Mouse (Mus musculus): ENCODE data around the gene Tfpi. TPM values are rescaled to one million over a fixed set of nuclear protein-coding genes. Genes with fewer than 3 reads are reported as not detected.
"Not testable (repeated sequence)": the region's sequence is repeated elsewhere in the genome, so short reads cannot be mapped to it uniquely, and the experiment has no call there.

The Tfpi gene
- polyA plus RNA-seq, 1 experiment from 2014 or later = 14.3 TPM

DNA sequence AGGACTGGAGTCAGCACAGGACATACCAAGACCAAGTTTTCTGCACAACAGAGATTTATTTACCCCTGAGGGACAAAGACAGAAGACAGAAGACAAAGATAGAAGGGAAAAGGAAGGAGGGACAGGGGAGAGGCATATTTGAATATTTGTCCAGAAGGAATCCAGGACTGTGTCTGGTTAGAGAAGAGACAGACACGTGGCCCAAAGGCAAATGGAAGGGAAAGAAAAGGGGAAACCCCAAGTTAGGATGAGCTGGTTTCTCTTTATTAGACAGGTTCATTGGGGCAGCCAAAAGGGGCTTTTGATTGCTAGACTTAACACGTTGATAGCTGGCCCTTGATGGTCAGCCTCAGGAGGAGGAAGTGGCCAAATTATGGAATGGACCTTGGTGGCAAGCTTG is 34.9 kb upstream of the Tfpi start:
- Histone ChIP-seq H3K27me3 (replicated peaks; ENCODE audit: control insufficient read depth, insufficient read depth, low read length) (no peaks in the 10 kb centered on the region), H3K27ac (ENCODE audit: low read depth, low read length) (no peak overlapping the region), H3K9ac (ENCODE audit: low read length) (no peak overlapping the region), H3K4me1 (ENCODE audit: control insufficient read depth, insufficient read depth, low read length) (no peaks in the 10 kb centered on the region), H3K4me3 (ENCODE audit: low read depth, low read length) (no peak overlapping the region), H3K4me2 (ENCODE audit: low read length) (no peak overlapping the region), H3K36me3 (ENCODE audit: control insufficient read depth, insufficient read depth, low read length) (no peaks in the 10 kb centered on the region), H3K9me3 (replicated peaks; ENCODE audit: control insufficient read depth, low read length) (no peaks in the 10 kb centered on the region)
- no peak for ATAC-seq
- no peak for DNase-seq (ENCODE audit: low spot score)
- 82% methylated on average over 2 of the region's 2 CpGs for WGBS

DNA sequence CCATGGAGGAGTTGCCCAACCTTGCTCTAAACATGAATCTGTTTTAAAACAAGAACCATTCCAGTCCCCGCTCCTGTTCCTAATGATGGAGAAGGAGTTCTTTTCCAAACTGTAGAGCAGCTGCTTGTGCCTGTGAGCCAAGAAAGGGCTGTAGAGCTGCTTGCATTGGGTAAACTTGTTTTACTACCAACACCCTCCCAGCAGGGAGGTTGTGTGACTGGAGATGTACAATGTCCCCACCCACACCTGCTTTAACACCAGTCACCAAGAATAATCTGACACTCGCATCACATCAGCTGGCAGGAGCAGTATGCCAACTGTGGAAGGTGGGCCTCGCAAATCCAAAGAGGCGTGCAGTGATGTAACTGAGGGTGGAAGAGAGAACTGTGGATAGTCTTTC is 34.5 kb upstream of the Tfpi start:
- H3K9ac ChIP-seq (ENCODE audit: low read length) = no peak overlapping the region
- H3K36me3 ChIP-seq (ENCODE audit: control insufficient read depth, insufficient read depth, low read length) = no peaks in the 10 kb centered on the region
- 95% methylated on average over 4 of the region's 4 CpGs for WGBS
- H3K27ac ChIP-seq (ENCODE audit: low read depth, low read length) = no peak overlapping the region
- ATAC-seq (no peak), DNase-seq (ENCODE audit: low spot score) (no peak)
- no peaks in the 10 kb centered on the region for H3K27me3 ChIP-seq (replicated peaks; ENCODE audit: control insufficient read depth, insufficient read depth, low read length)
- H3K4me2 ChIP-seq (ENCODE audit: low read length) = no peak overlapping the region
- H3K9me3 ChIP-seq (replicated peaks; ENCODE audit: control insufficient read depth, low read length) = no peaks in the 10 kb centered on the region
- H3K4me1 ChIP-seq (ENCODE audit: control insufficient read depth, insufficient read depth, low read length) = no peaks in the 10 kb centered on the region
- H3K4me3 ChIP-seq (ENCODE audit: low read depth, low read length) = no peak overlapping the region

DNA sequence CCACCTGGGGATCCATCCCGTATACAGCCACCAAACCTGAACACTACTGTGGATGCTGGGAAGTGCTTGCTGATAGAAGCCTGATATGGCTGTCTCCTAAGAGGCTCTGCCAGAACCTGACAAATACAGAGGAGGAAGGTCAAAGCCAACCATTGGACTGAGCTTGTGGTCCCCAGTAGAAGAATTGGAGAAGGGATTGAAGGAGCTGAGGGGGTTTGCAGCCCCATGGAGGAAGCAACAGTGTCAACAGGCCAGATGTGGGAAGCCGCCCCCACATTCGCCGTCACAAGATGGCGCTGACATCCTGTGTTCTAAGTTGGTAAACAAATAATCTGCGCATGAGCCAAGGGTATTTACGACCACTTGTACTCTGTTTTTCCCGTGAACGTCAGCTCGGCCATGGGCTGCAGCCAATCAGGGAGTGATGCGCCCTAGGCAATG is 28.4 kb upstream of the Tfpi start:
- WGBS = 55% methylated on average over 5 of the region's 11 CpGs
- H3K9ac ChIP-seq (ENCODE audit: low read length) = not testable (repeated sequence)
- peak; percentile 82 for ATAC-seq

DNA sequence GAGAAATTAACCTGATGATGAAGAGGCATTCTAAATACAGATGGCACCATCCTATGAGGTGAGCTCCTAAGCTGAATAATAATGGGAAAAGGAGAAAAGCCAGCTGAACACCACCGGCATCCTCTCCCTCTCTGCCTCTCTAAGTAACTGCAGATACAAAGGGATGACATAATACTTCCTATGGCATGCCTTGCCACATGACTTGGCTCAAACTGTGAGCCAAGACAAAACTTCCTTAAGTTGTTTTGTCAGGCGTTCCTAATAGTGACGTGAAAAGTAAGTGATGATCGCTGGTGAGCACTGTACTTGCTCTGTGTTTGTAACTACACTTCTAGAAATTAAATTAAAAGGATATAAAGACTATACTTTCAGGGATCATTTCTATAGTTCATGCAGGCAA is 27.7 kb upstream of the Tfpi start:
- ATAC-seq = 0 out of 2 replicates have a peak, but pooled peaks have one; percentile 42

More for the DNA sequence above, 28.4 kb upstream of the Tfpi start:
- 0 out of 2 replicates have a peak overlapping the region, but pooled peaks have one; percentile 18 for H3K4me2 ChIP-seq (ENCODE audit: low read length)
- H3K36me3 ChIP-seq (ENCODE audit: control insufficient read depth, insufficient read depth, low read length); H3K4me1 ChIP-seq (ENCODE audit: control insufficient read depth, insufficient read depth, low read length); H3K9me3 ChIP-seq (replicated peaks; ENCODE audit: control insufficient read depth, low read length); H3K27ac ChIP-seq (ENCODE audit: low read depth, low read length); H3K27me3 ChIP-seq (replicated peaks; ENCODE audit: control insufficient read depth, insufficient read depth, low read length); H3K4me3 ChIP-seq (ENCODE audit: low read depth, low read length): not testable (repeated sequence)
- peak; percentile 12 for DNase-seq (ENCODE audit: low spot score)

DNA sequence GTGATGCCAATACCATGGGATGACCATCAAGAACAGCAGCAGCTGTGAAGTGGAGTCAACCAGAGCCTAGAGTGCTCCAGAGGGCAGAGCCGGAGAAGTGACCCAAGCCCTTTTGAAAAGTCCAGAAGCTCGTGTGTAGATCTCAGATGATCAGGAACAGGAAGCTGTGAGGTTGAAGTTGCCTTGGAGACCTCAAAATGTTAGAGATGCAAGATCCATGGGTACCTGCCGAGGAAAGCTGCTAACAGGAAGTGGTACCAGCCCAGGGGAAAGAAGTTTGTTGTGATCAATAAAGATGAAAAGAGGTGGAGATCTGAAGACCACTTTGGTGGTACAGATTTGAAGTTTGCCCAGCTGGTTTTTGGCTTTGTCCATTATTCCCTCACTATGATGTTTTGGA is 22.3 kb upstream of the Tfpi start:
- no peaks in the 10 kb centered on the region for H3K27me3 ChIP-seq (replicated peaks; ENCODE audit: control insufficient read depth, insufficient read depth, low read length)
- no peak overlapping the region for H3K9ac ChIP-seq (ENCODE audit: low read length)
- H3K4me1 ChIP-seq (ENCODE audit: control insufficient read depth, insufficient read depth, low read length) = no peaks in the 10 kb centered on the region
- no peak for DNase-seq (ENCODE audit: low spot score)
- WGBS = 82% methylated on average over 3 of the region's 3 CpGs
- no peaks in the 10 kb centered on the region for H3K36me3 ChIP-seq (ENCODE audit: control insufficient read depth, insufficient read depth, low read length)
- H3K27ac ChIP-seq (ENCODE audit: low read depth, low read length) = no peak overlapping the region
- no peak for ATAC-seq
- no peak overlapping the region for H3K4me2 ChIP-seq (ENCODE audit: low read length)
- H3K4me3 ChIP-seq (ENCODE audit: low read depth, low read length) = no peak overlapping the region
- no peaks in the 10 kb centered on the region for H3K9me3 ChIP-seq (replicated peaks; ENCODE audit: control insufficient read depth, low read length)

More for the DNA sequence above, 27.7 kb upstream of the Tfpi start:
- Histone ChIP-seq H3K27ac (ENCODE audit: low read depth, low read length) (no peak overlapping the region), H3K27me3 (replicated peaks; ENCODE audit: control insufficient read depth, insufficient read depth, low read length) (no peaks in the 10 kb centered on the region), H3K4me1 (ENCODE audit: control insufficient read depth, insufficient read depth, low read length) (no peaks in the 10 kb centered on the region), H3K9ac (ENCODE audit: low read length) (no peak overlapping the region), H3K9me3 (replicated peaks; ENCODE audit: control insufficient read depth, low read length) (no peaks in the 10 kb centered on the region), H3K36me3 (ENCODE audit: control insufficient read depth, insufficient read depth, low read length) (no peaks in the 10 kb centered on the region), H3K4me3 (ENCODE audit: low read depth, low read length) (no peak overlapping the region), H3K4me2 (ENCODE audit: low read length) (no peak overlapping the region)
- no peak for DNase-seq (ENCODE audit: low spot score)
- 53% methylated on average over 4 of the region's 4 CpGs for WGBS

DNA sequence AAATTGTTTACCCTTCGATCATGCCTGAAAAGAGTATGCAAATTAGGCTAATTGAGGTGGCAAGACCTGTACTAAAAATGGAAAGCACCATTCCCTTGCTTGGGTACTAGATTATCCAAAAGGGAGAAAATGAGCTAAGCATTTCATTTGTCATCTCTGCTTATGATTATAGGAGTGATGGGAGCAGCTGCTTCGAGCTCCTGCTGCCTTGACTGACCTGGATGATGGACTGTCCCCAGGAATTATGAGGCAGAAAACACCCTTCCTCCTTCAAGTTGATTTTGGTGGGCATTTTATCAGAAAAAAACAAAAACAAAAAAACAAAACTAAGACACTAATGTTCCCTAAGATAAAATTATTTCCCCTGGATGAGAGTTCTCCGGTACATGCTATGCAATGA is 18.5 kb upstream of the Tfpi start:
- ATAC-seq = no peak
- 73% methylated on average over 3 of the region's 3 CpGs for WGBS

DNA sequence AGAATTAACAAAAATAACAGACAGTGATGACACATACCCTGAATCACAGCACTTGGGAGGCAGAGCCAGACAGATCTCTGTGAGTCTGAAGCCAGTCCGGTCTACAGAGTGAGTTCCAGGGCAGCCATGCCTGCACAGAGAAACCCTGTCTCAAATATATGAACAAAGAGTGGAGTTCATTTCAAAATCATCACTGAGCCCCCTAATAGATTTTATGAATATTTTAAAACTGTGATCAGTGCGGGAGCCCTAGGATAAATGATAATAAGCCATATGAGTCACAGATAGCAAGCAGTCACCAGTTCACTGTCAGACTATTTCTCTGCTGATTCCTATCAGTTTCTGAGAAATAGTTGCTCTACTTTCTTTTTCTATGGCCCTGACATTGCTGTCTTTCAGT is 17.1 kb upstream of the Tfpi start:
- H3K27me3 ChIP-seq (replicated peaks; ENCODE audit: control insufficient read depth, insufficient read depth, low read length) = no peaks in the 10 kb centered on the region
- WGBS = 98% methylated on average over 2 of the region's 2 CpGs

More for the DNA sequence above, 18.5 kb upstream of the Tfpi start:
- no peaks in the 10 kb centered on the region for H3K4me1 ChIP-seq (ENCODE audit: control insufficient read depth, insufficient read depth, low read length)
- H3K27me3 ChIP-seq (replicated peaks; ENCODE audit: control insufficient read depth, insufficient read depth, low read length) = no peaks in the 10 kb centered on the region
- H3K4me2 ChIP-seq (ENCODE audit: low read length) = no peak overlapping the region
- no peak overlapping the region for H3K27ac ChIP-seq (ENCODE audit: low read depth, low read length)
- no peak overlapping the region for H3K9ac ChIP-seq (ENCODE audit: low read length)
- H3K36me3 ChIP-seq (ENCODE audit: control insufficient read depth, insufficient read depth, low read length) = no peaks in the 10 kb centered on the region
- H3K9me3 ChIP-seq (replicated peaks; ENCODE audit: control insufficient read depth, low read length) = no peaks in the 10 kb centered on the region
- DNase-seq (ENCODE audit: low spot score) = no peak
- H3K4me3 ChIP-seq (ENCODE audit: low read depth, low read length) = no peak overlapping the region

DNA sequence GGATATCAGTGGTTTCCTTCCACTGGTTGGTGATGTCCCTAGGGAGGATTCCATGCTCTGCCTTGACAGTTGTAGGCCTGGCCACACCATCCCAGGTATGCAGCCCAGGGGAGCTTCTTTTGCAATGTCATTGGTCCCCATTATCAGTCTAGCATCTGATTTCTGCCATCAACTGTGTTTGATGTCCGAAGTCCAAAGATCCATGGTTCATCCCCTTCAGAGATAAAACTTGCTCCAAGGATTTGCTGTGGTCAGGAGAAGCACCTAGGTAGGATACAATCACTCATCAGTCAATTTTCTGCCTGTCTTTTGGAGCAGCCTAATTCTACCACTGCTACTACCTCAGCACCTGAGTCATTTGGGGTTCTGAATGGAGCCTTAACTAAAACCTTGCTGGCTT is 15.1 kb upstream of the Tfpi start:
- DNase-seq (ENCODE audit: low spot score) (no peak), ATAC-seq (no peak)
- H3K27ac ChIP-seq (ENCODE audit: low read depth, low read length) = no peak overlapping the region
- no peaks in the 10 kb centered on the region for H3K36me3 ChIP-seq (ENCODE audit: control insufficient read depth, insufficient read depth, low read length)
- no peaks in the 10 kb centered on the region for H3K4me1 ChIP-seq (ENCODE audit: control insufficient read depth, insufficient read depth, low read length)
- 76% methylated on average over 1 of the region's 1 CpGs for WGBS
- H3K9ac ChIP-seq (ENCODE audit: low read length) = no peak overlapping the region
- no peak overlapping the region for H3K4me3 ChIP-seq (ENCODE audit: low read depth, low read length)
- no peaks in the 10 kb centered on the region for H3K27me3 ChIP-seq (replicated peaks; ENCODE audit: control insufficient read depth, insufficient read depth, low read length)
- H3K9me3 ChIP-seq (replicated peaks; ENCODE audit: control insufficient read depth, low read length) = no peaks in the 10 kb centered on the region
- H3K4me2 ChIP-seq (ENCODE audit: low read length) = no peak overlapping the region

More for the DNA sequence above, 17.1 kb upstream of the Tfpi start:
- Histone ChIP-seq H3K36me3 (ENCODE audit: control insufficient read depth, insufficient read depth, low read length) (no peaks in the 10 kb centered on the region), H3K9me3 (replicated peaks; ENCODE audit: control insufficient read depth, low read length) (no peaks in the 10 kb centered on the region), H3K4me1 (ENCODE audit: control insufficient read depth, insufficient read depth, low read length) (no peaks in the 10 kb centered on the region), H3K4me2 (ENCODE audit: low read length) (no peak overlapping the region), H3K9ac (ENCODE audit: low read length) (no peak overlapping the region), H3K27ac (ENCODE audit: low read depth, low read length) (no peak overlapping the region), H3K4me3 (ENCODE audit: low read depth, low read length) (no peak overlapping the region)
- ATAC-seq = no peak
- no peak for DNase-seq (ENCODE audit: low spot score)

DNA sequence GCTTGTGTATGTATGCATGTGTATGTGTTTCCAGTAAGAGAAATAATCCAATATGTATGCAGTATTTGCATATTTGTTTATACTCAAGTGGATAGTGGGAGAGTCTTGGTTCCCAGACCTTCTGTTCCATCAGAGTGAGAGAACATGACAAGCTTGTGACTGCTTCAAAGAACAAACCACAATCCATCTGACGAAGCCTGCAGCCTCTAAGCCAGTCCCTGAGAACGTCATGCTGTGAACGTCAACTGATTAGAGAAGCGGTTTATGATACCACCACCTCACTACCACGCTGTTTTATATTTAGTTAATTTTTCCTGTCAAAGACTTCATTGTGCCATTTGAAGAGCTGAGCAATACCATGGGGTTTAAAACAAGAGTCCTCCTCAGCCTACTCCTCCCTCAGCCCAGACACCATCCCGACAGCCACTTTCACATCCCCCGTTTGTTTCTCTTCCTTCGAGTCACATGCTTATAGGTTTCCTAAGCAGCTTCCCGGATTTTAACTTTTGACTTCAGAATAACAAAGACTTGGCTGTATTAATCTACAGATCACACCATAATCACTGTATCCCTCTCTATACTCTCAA is 11.2 kb upstream of the Tfpi start:
- no peak overlapping the region for H3K4me2 ChIP-seq (ENCODE audit: low read length)
- 68% methylated on average over 9 of the region's 9 CpGs for WGBS
- no peaks in the 10 kb centered on the region for H3K9me3 ChIP-seq (replicated peaks; ENCODE audit: control insufficient read depth, low read length)
- ATAC-seq = no peak
- DNase-seq (ENCODE audit: low spot score) = no peak
- no peaks in the 10 kb centered on the region for H3K4me1 ChIP-seq (ENCODE audit: control insufficient read depth, insufficient read depth, low read length)
- no peaks in the 10 kb centered on the region for H3K36me3 ChIP-seq (ENCODE audit: control insufficient read depth, insufficient read depth, low read length)
- H3K27me3 ChIP-seq (replicated peaks; ENCODE audit: control insufficient read depth, insufficient read depth, low read length) = no peaks in the 10 kb centered on the region
- H3K4me3 ChIP-seq (ENCODE audit: low read depth, low read length) = no peak overlapping the region
- no peak overlapping the region for H3K9ac ChIP-seq (ENCODE audit: low read length)
- no peak overlapping the region for H3K27ac ChIP-seq (ENCODE audit: low read depth, low read length)

Measured in forebrain, embryonic 14.5 days (tissue).